Comparison of ENCODE assay signal across 11 mouse cellular contexts in the genomic region with DNA sequence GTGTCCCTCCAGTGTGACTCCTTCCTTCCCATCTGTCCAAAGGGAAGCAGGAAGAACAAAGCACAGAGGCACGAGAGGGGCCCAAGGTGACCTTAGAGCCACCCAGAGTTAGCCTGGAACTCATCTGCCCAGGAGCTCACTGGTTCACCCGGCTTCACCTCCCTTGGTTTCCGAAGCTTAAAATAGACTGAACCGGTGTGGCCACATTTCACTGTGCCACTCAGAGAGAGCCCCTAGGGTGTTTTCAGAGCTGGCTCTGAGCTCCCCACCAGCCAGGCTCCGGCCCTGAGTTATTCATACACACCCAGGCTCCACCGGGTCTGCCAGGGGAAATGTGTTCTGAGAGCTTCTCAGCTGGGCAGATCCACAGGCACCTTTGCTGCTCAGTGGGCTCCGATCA. TPM values are rescaled to one million over a fixed set of nuclear protein-coding genes. Genes with fewer than 3 reads are reported as not detected.
DNase-seq lines count a peak whose midpoint lies in the region; ATAC-seq lines count a peak whose summit lies in the region.
"Had no signal": no experiment of that assay in that cellular context is flagged by ENCODE, and none has a peak within 500 bp of the region (broad histone marks: within the 10 kb centered on the region; RNA-seq: fewer than 3 reads in every experiment).

No protein-coding gene starts in this region.

- H3K27me3 ChIP-seq in heart, embryonic 12.5 days (replicated peaks): no peaks in the 10 kb centered on the region
- H3K27me3 ChIP-seq in kidney, embryonic 15.5 days: peaks cover 24% of the 10 kb centered on the region; the same call in 1 of the 2 replicates
- H3K27me3 ChIP-seq: forebrain, embryonic 13.5 days; liver, embryonic 15.5 days had no signal

- no peaks in the 10 kb centered on the region for H3K9me3 ChIP-seq in heart, embryonic 12.5 days (replicated peaks)
- no peaks in the 10 kb centered on the region for H3K9me3 ChIP-seq in kidney, embryonic 15.5 days (replicated peaks)
- H3K9me3 ChIP-seq: forebrain, embryonic 13.5 days; liver, embryonic 15.5 days had no signal

- WGBS in heart, embryonic 12.5 days: 22% methylated on average over 7 of the region's 7 CpGs
- 54% methylated on average over 7 of the region's 7 CpGs for WGBS in kidney, embryonic 15.5 days

- H3K4me1 ChIP-seq in heart, embryonic 12.5 days (replicated peaks): peaks cover 25% of the 10 kb centered on the region
- peaks cover 16% of the 10 kb centered on the region; the same call in 1 of the 2 replicates for H3K4me1 ChIP-seq in kidney, embryonic 15.5 days
- H3K4me1 ChIP-seq: forebrain, embryonic 13.5 days; liver, embryonic 15.5 days had no signal

- no peaks in the 10 kb centered on the region for H3K36me3 ChIP-seq in heart, embryonic 12.5 days
- no peaks in the 10 kb centered on the region for H3K36me3 ChIP-seq in kidney, embryonic 15.5 days
- H3K36me3 ChIP-seq: liver, embryonic 15.5 days had no signal

- H3K4me2 ChIP-seq in heart, embryonic 12.5 days: peak overlapping the region; percentile 24; the same call in 1 of the 2 replicates
- H3K4me2 ChIP-seq in kidney, embryonic 15.5 days: no peak overlapping the region
- H3K4me2 ChIP-seq: forebrain, embryonic 13.5 days; liver, embryonic 15.5 days had no signal

- 0 out of 2 replicates have a peak, but pooled peaks have one; percentile 30 for ATAC-seq in heart, embryonic 12.5 days (ENCODE audit: insufficient number of reproducible peaks, low FRiP score)
- ATAC-seq in kidney, embryonic 15.5 days (replicated peaks; ENCODE audit: low FRiP score): peak; percentile 75
- ATAC-seq: forebrain, embryonic 13.5 days had no signal

- peak overlapping the region; percentile 77 for H3K27ac ChIP-seq in heart, embryonic 12.5 days (ENCODE audit: poor library complexity, severe bottlenecking)
- H3K27ac ChIP-seq in kidney, embryonic 15.5 days: 0 out of 2 replicates have a peak overlapping the region, but pooled peaks have one; percentile 6
- H3K27ac ChIP-seq: forebrain, embryonic 13.5 days; liver, embryonic 15.5 days had no signal

- DNase-seq in lung, adult 18-20 months: peak; percentile 43 to 63
- no peak for DNase-seq in lung, postnatal 14 days
- DNase-seq in lung, postnatal 4 days: peak; percentile 42 to 61
- no peak for DNase-seq in thymus, postnatal 14 days
- DNase-seq in right cerebral cortex, postnatal 4 days: no peak
- DNase-seq in thymus, adult 18-20 months: no peak
- DNase-seq: right cerebral cortex, adult 18-20 months had no signal

- H3K4me3 ChIP-seq in heart, embryonic 12.5 days: no peak overlapping the region
- no peak overlapping the region for H3K4me3 ChIP-seq in kidney, embryonic 15.5 days (replicated peaks)
- H3K4me3 ChIP-seq: forebrain, embryonic 13.5 days; liver, embryonic 15.5 days had no signal

- H3K9ac ChIP-seq in heart, embryonic 12.5 days: peak overlapping the region; percentile 25
- H3K9ac ChIP-seq in kidney, embryonic 15.5 days: no peak overlapping the region
- H3K9ac ChIP-seq: forebrain, embryonic 13.5 days; liver, embryonic 15.5 days had no signal

RNA-seq across cellular contexts. Expression of gene Adrb1, which starts 53.0 kb away (rescaled TPM):
- 3.9 and 4.2 TPM in 2 replicates for polyA plus RNA-seq in heart, embryonic 12.5 days (2016; fragmentation: Nextera tagmentation; extraction: Ambion mirVana)
- 0.23 and 0.36 TPM in 2 replicates for polyA plus RNA-seq in kidney, embryonic 15.5 days (2015; fragmentation: Nextera tagmentation; extraction: Ambion mirVana)

Comparison
In these comparisons a context has a peak if more than half of its experiments do, and no peak if none do; other contexts are left out.
1. DNase-seq: peak in lung, adult 18-20 months (2 of 2) and lung, postnatal 4 days (2 of 2); none in lung, postnatal 14 days (single experiment), thymus, postnatal 14 days (single experiment), right cerebral cortex, postnatal 4 days (single experiment) and thymus, adult 18-20 months (0 of 2).